Mouse (Mus musculus): ENCODE measurements at regions not wholly inside any gene's neighbourhood (a gene's known extent, or its start where the extent isn't known, plus 50 kb on each side); places are given as distances from the start of the nearest gene placed in this dataset.

GRCm38 (mm10) chr1:193551340-193551739 is 181.2 kb upstream of the Camk1g start:
- DNase-seq: no peak

- DNase-seq: no peak
Observed at GRCm38 (mm10) chr1:193550761-193551160, 180.7 kb upstream of the Camk1g start.

DNA sequence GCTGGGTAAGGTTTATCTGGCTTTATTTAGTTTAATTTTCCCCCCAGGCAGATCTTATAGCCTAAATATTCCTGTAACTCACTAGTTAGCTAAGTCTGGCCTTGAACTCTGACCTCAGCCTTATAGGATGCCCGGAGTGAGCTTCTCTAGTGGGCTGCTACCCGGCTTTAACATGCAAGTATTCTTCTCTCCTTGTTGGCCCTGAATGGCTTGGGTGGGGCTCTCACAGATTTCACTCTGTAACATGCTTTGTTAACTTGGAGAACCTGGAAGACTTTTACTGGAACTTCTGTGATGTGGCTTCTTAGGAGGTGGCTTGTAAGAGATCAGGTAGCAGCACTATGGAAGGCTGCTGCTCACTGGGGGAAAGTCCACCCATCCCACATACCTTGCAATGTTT is 177.3 kb upstream of the Camk1g start:
- no peak for DNase-seq

DNA sequence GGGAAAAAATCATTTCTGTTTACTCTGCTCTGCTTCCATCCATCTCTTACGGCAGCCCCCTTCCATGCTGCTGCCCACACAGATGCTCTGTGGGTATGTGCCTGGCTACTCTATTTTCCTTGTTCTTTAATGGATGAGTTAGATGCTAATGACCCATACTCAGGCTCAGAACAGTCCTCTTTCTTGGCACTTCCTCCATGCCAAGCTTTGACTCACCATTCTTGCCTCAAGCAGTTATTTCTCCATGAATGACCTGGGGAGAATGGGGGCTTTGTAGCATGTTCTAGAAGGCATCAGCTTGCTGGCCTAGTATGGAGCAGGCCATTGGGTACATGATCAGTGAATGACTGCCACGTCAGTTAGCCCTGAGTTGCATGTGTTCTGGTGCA is 175.9 kb upstream of the Camk1g start:
- DNase-seq: no peak

DNA sequence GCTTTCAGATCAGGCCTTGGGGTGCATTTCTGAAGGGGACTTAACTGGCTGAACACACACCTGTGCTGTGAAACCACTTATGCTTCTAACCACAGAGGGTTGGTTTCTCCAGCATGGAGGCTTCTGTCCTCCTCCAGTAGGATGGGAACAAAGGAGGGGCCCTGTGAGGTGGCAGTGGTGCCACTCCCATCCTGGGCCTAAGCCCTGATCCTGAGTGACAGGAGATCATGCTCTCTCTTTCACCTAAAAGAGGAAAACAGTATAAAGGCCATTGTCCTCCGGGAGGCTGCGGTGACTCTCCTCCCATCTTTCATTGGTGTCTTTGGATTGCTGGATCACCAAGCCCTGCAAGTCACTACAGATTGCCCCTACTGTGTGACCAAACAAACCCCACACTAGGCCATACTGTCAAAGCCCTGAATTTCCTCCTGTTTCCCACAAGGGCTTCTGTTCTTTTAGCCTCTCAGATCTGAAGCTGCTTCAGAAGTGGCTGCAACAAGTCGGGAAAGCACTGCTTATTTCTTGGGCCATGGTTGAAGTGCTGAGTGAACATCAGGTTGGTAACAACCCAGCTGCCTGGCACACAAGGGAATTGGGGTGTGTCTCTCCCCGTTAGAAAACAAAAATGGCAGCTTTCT is 175.4 kb upstream of the Camk1g start:
- no peak for DNase-seq

DNA sequence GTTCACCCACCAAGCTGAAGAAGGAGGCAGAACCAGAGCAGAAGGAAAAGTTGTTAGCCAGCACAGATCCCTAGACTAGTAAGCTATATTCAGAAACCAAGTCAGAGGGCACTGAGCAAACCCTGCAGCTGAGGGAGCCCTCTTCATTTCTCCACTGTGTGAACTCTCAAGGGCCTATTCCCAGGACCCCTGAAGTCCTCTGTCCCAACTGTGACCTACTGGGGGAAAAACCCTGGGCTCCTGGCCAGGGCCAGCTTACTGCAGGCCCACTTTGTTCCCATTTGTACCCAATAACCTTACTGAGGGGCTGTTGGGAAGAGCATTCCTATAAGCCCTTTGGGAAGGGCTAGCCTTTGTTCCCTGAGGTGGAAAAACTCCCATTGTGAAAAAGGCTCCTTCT is 174.7 kb upstream of the Camk1g start:
- no peak for DNase-seq

DNA sequence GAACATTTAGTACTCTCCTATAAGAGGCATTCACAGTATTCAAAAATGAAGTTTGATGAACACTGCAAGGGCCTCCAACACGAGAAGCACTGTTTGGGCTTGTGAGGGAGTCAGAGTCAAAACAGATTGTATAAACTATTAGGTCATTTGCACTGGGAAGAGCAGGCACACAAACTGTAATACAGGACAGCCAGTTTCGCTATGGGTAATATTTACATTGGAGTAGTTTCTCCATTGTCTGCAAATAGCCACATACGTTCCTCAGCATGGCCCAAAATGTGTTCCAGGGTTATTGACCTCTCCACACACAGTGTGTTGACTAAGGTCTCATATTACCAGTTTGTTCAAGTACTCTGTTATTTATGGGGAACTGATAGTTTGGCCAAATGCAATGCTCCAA is 173.7 kb upstream of the Camk1g start:
- DNase-seq: no peak

- DNase-seq: no peak
Observed at GRCm38 (mm10) chr1:193543284-193543683, 173.2 kb upstream of the Camk1g start.

- peak; percentile 58 for DNase-seq
Observed at GRCm38 (mm10) chr1:193541934-193542580, 172.0 kb upstream of the Camk1g start.

DNA sequence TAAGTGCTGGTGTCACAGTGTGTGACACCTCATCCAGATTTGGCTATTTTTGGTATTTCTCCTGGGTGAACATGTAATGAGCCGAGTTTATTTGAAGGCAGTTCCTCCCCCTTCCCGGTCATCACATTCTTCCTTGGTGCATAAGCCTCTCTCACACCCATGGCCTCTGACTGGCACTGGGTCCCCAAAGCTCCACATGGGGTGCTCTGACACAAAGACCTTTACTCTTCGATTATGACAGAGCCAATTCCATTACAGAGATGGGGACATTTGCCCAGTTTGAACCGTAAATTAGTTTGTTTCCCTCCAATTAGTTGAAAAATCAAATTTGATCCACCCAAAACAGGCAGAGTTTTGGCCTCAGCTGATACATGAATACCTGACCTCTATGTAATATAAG is 171.2 kb upstream of the Camk1g start:
- DNase-seq: no peak

DNA sequence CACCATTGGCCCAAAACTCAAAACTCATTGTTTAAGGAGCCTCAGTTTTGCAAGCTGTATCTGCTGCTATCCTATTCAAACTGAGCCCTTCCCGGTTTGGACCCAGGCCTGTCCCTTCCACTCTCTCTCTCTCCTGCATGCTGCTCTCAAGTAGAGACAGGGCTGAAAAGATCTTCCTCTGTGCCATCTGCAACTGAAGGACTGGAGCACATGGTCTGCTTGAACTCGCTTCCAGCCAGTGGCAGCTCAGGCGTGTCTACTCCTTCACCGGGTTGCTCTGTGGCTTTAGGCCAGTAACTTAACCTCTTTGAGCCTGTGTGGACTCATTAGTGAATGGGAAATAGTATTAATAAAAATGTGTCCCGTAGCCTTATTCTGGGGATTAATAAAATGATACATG is 170.4 kb upstream of the Camk1g start:
- DNase-seq: no peak

- DNase-seq: no peak
Observed at GRCm38 (mm10) chr1:193539261-193539660, 169.2 kb upstream of the Camk1g start.

- DNase-seq: no peak
Observed at GRCm38 (mm10) chr1:193538425-193538824, 168.3 kb upstream of the Camk1g start.

GRCm38 (mm10) chr1:193537616-193538015 is 167.5 kb upstream of the Camk1g start:
- no peak for DNase-seq

GRCm38 (mm10) chr1:193536552-193536951 is 166.5 kb upstream of the Camk1g start:
- DNase-seq: no peak

DNA sequence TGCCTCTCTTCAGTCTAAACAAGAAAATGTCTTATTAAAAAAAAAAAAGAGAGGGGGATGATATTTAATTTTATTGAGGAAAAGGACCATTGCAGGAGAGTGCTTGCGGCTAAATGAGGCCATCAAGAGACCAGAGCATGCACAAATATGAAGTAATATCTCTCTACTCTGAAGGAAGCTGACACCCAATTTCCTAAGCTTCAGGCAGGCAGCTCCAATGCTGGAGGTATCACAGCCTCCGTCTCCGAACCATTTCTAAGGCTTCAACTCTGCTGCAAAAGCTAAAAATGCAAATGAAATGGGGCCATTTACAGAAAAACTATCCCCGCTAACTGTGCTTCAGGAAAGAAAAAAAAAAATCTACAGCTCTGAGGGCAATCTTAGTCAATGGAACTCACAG is 164.4 kb upstream of the Camk1g start:
- no peak for DNase-seq

DNA sequence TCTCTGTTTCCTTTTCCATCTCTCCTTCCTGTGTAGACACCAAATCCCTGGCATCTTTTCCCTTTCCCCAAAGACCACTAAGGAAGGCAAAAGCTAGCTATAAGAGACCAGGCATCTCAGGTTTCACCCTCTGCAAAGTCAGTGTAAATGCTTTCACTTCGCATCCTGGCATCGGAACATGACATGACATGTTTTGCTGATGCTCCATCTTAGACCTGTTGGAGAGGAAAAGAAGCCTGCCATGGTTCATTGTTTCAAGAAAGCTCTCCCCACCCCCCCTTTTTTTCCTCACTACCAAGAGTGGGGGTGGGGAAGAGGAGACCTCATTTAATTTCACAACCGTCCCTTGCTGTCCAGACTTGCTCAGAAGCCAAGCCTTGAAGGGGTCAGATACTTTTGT is 156.4 kb upstream of the Camk1g start:
- DNase-seq: no peak

GRCm38 (mm10) chr1:193522007-193522406 is 151.9 kb upstream of the Camk1g start:
- no peak for DNase-seq

GRCm38 (mm10) chr1:193518840-193519239 is 148.7 kb upstream of the Camk1g start:
- DNase-seq: no peak

GRCm38 (mm10) chr1:193517968-193518367 is 147.9 kb upstream of the Camk1g start:
- DNase-seq: no peak

- no peak for DNase-seq
Observed at GRCm38 (mm10) chr1:193517293-193517692, 147.2 kb upstream of the Camk1g start.

GRCm38 (mm10) chr1:193516395-193516794 is 146.3 kb upstream of the Camk1g start:
- no peak for DNase-seq

DNA sequence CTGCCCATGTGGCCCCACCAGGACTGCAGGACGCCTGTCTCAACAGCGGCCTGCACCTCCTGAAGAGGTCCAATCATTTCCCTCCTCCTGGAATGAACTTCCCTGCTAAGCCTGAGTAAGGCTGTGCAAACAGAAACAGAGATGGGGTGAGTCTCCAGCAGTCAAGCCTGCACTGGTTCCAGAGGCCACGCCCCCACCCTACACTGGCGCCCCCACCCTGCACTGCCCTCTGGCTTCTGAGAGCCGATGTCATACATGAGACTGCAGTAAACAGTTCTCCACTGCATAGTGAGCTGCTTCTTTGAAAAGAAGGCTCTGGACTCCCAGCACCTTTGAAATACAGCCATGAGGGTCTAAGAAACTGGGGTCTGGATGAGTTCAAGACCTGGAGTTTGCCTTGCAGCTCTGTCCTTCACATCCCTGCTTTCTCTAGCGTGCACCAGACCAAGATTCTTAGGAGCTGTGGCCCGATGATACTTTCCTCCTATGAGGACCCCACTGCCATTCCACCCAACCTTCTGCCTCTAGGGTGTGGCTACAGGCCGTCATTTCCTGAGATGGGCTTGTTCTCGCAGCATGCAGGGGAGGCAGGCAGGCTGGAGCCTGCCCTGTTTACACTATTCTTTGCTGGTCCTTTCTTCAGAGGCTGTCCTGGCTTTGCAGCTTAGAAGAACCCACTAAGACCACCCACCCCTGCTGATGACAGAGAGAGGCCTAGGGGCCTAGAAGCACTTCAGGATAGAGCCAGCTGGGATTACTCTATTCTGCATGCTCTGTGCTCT is 144.0 kb upstream of the Camk1g start:
- DNase-seq: peak; percentile 44
